Mouse (Mus musculus): ENCODE measurements around the gene Cgref1. TPM values are rescaled to one million over a fixed set of nuclear protein-coding genes. Genes with fewer than 3 reads are reported as not detected.

The Cgref1 gene
- polyA plus RNA-seq, 1 experiment from 2014 or later, result 8.5 TPM

- H3K27me3 ChIP-seq (ENCODE audit: control insufficient read depth, insufficient read depth, low read length), result no peaks in the 10 kb centered on the region; the same call in 1 of the 2 replicates
- peaks cover 23% of the 10 kb centered on the region for H3K4me1 ChIP-seq (ENCODE audit: control insufficient read depth, insufficient read depth, low read length)
- H3K9ac ChIP-seq (ENCODE audit: low read length), result no peak overlapping the region
- H3K27ac ChIP-seq (ENCODE audit: low read depth, low read length), result no peak overlapping the region
- no peaks in the 10 kb centered on the region; the same call in 1 of the 2 replicates for H3K36me3 ChIP-seq (ENCODE audit: control insufficient read depth, insufficient read depth, low read length)
- DNase-seq (ENCODE audit: low spot score, missing footprints) (no peak), ATAC-seq (ENCODE audit: low FRiP score) (no peak)
- no peaks in the 10 kb centered on the region for H3K9me3 ChIP-seq (ENCODE audit: control insufficient read depth, low read length)
- WGBS, result 95% methylated on average over 9 of the region's 9 CpGs
- no peak overlapping the region for H3K4me3 ChIP-seq (ENCODE audit: low read depth, low read length)
- H3K4me2 ChIP-seq, result no peak overlapping the region
Observed at GRCm38 (mm10) chr5:30916841-30917240, 28.6 kb downstream of the Cgref1 start.

DNA sequence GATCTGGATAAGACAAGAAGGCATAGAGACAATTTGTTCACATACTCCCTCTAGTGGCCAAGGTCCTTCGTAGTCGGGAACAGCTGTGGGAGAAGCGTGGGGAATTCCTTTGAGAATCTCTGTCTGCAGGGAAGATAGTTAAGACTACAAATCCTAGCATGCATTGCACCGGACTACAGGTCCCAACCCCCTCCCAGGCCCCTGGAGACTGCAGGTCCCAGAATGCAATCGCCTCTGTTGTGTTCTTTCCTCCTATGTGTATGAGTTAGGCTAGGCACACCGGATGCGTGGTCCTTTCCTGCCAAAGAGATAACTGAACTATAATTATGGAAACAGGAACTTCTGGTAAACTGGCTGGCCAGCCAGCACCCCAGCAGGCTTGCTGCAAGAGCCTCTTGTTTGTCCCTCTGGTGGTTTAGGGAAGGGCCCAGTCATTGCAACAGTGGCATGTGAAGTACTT is 29.4 kb downstream of the Cgref1 start:
- H3K9me3 ChIP-seq (ENCODE audit: control insufficient read depth, low read length), result no peaks in the 10 kb centered on the region
- no peak overlapping the region for H3K27ac ChIP-seq (ENCODE audit: low read depth, low read length)
- H3K4me2 ChIP-seq, result peak overlapping the region; percentile 25; the same call in 1 of the 2 replicates
- 8% methylated on average over 7 of the region's 7 CpGs for WGBS
- peak overlapping the region; percentile 41 for H3K9ac ChIP-seq (ENCODE audit: low read length)
- DNase-seq (ENCODE audit: low spot score, missing footprints) (peak; percentile 96), ATAC-seq (ENCODE audit: low FRiP score) (peak; percentile 87)
- no peaks in the 10 kb centered on the region; the same call in 1 of the 2 replicates for H3K27me3 ChIP-seq (ENCODE audit: control insufficient read depth, insufficient read depth, low read length)
- H3K4me3 ChIP-seq (ENCODE audit: low read depth, low read length), result no peak overlapping the region
- H3K4me1 ChIP-seq (ENCODE audit: control insufficient read depth, insufficient read depth, low read length), result peaks cover 20% of the 10 kb centered on the region; the same call in 1 of the 2 replicates
- no peaks in the 10 kb centered on the region; the same call in 1 of the 2 replicates for H3K36me3 ChIP-seq (ENCODE audit: control insufficient read depth, insufficient read depth, low read length)

DNA sequence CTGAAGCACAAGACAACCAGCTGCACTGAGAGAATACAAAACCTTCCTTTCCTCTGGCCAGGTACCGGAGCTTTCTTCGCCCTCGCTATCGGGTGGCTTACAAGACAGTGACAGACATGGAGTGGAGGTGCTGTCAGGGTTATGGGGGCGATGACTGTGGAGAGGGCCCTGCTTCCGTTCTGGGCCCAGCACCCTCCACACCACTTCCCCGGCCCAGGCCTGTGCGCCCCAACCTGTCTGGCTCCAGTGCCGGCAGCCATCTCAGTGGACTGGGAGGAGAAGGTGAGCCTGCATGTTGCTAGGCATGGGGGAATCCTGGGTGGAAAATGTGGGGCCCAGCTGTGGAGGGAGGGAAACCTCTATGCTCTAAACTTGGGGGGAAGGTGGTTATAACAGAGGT is 29.9 kb downstream of the Cgref1 start:
- Histone ChIP-seq H3K4me3 (ENCODE audit: low read depth, low read length) (no peak overlapping the region), H3K4me1 (ENCODE audit: control insufficient read depth, insufficient read depth, low read length) (peaks cover 20% of the 10 kb centered on the region; the same call in 1 of the 2 replicates), H3K9me3 (ENCODE audit: control insufficient read depth, low read length) (no peaks in the 10 kb centered on the region), H3K27me3 (ENCODE audit: control insufficient read depth, insufficient read depth, low read length) (no peaks in the 10 kb centered on the region), H3K4me2 (peak overlapping the region; percentile 10; the same call in 1 of the 2 replicates), H3K27ac (ENCODE audit: low read depth, low read length) (peak overlapping the region; percentile 35; the same call in 1 of the 2 replicates), H3K9ac (ENCODE audit: low read length) (peak overlapping the region; percentile 39; the same call in 1 of the 2 replicates), H3K36me3 (ENCODE audit: control insufficient read depth, insufficient read depth, low read length) (no peaks in the 10 kb centered on the region; the same call in 1 of the 2 replicates)
- ATAC-seq (ENCODE audit: low FRiP score), result peak; percentile 63
- 70% methylated on average over 9 of the region's 9 CpGs for WGBS
- DNase-seq (ENCODE audit: low spot score, missing footprints), result no peak

DNA sequence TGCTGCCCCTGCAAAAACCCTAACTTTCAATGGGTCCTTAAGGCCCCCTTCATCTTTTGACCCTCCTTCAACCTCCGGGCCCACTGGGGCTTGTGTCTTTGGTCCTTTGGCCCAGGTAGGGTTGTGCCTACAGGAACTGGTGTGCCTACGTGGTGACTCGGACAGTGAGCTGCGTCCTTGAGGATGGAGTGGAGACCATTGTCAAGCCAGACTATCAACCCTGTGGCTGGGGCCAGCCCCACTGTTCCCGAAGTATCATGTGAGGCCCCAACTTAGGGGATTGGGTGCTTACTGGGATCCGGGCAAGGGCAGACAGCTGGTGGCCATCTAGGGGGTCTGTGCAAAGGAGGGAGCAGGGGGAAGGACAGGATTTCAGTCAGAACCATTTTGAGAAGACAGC is 30.5 kb downstream of the Cgref1 start:
- no peak overlapping the region for H3K4me3 ChIP-seq (ENCODE audit: low read depth, low read length)
- 0 out of 2 replicates have a peak overlapping the region, but pooled peaks have one; percentile 35 for H3K27ac ChIP-seq (ENCODE audit: low read depth, low read length)
- H3K36me3 ChIP-seq (ENCODE audit: control insufficient read depth, insufficient read depth, low read length), result no peaks in the 10 kb centered on the region; the same call in 1 of the 2 replicates

GRCm38 (mm10) chr5:30914101-30914635 is 31.2 kb downstream of the Cgref1 start:
- no peaks in the 10 kb centered on the region for H3K9me3 ChIP-seq (ENCODE audit: control insufficient read depth, low read length)
- H3K4me2 ChIP-seq, result peak overlapping the region; percentile 10; the same call in 1 of the 2 replicates
- H3K4me1 ChIP-seq (ENCODE audit: control insufficient read depth, insufficient read depth, low read length), result peaks cover 20% of the 10 kb centered on the region; the same call in 1 of the 2 replicates
- H3K4me3 ChIP-seq (ENCODE audit: low read depth, low read length), result no peak overlapping the region
- no peak for DNase-seq (ENCODE audit: low spot score, missing footprints)
- no peaks in the 10 kb centered on the region; the same call in 1 of the 2 replicates for H3K36me3 ChIP-seq (ENCODE audit: control insufficient read depth, insufficient read depth, low read length)
- no peaks in the 10 kb centered on the region for H3K27me3 ChIP-seq (ENCODE audit: control insufficient read depth, insufficient read depth, low read length)
- WGBS, result 79% methylated on average over 7 of the region's 7 CpGs
- peak overlapping the region; percentile 76; the same call in 1 of the 2 replicates for H3K27ac ChIP-seq (ENCODE audit: low read depth, low read length)
- no peak for ATAC-seq (ENCODE audit: low FRiP score)
- no peak overlapping the region; the same call in 1 of the 2 replicates for H3K9ac ChIP-seq (ENCODE audit: low read length)

More for the DNA sequence above, 30.5 kb downstream of the Cgref1 start:
- 78% methylated on average over 6 of the region's 6 CpGs for WGBS
- Histone ChIP-seq H3K9ac (ENCODE audit: low read length) (0 out of 2 replicates have a peak overlapping the region, but pooled peaks have one; percentile 9), H3K4me2 (0 out of 2 replicates have a peak overlapping the region, but pooled peaks have one; percentile 10), H3K9me3 (ENCODE audit: control insufficient read depth, low read length) (no peaks in the 10 kb centered on the region), H3K4me1 (ENCODE audit: control insufficient read depth, insufficient read depth, low read length) (peaks cover 20% of the 10 kb centered on the region; the same call in 1 of the 2 replicates), H3K27me3 (ENCODE audit: control insufficient read depth, insufficient read depth, low read length) (no peaks in the 10 kb centered on the region)
- ATAC-seq (ENCODE audit: low FRiP score) (no peak), DNase-seq (ENCODE audit: low spot score, missing footprints) (no peak)

- Histone ChIP-seq H3K36me3 (ENCODE audit: control insufficient read depth, insufficient read depth, low read length) (no peaks in the 10 kb centered on the region), H3K9me3 (ENCODE audit: control insufficient read depth, low read length) (no peaks in the 10 kb centered on the region), H3K27ac (ENCODE audit: low read depth, low read length) (peak within 1 kb of the TSS; percentile 76), H3K4me3 (ENCODE audit: low read depth, low read length) (no peak within 1 kb of the TSS), H3K27me3 (ENCODE audit: control insufficient read depth, insufficient read depth, low read length) (no peaks in the 10 kb centered on the region), H3K4me2 (peak within 1 kb of the TSS; percentile 22; the same call in 1 of the 2 replicates), H3K9ac (ENCODE audit: low read length) (peak within 1 kb of the TSS; percentile 45), H3K4me1 (ENCODE audit: control insufficient read depth, insufficient read depth, low read length) (peaks cover 23% of the 10 kb centered on the region)
- 29% methylated on average over 12 of the region's 13 CpGs for WGBS
- DNase-seq (ENCODE audit: low spot score, missing footprints) (peak; percentile 90), ATAC-seq (ENCODE audit: low FRiP score) (peak; percentile 20; the same call in 1 of the 2 replicates)
Observed at GRCm38 (mm10) chr5:30913060-30913841, 32.1 kb downstream of the Cgref1 start, which contains the start of gene Emilin1. Gene Emilin1, plus strand, starts transcription at chr5:30913402.

DNA sequence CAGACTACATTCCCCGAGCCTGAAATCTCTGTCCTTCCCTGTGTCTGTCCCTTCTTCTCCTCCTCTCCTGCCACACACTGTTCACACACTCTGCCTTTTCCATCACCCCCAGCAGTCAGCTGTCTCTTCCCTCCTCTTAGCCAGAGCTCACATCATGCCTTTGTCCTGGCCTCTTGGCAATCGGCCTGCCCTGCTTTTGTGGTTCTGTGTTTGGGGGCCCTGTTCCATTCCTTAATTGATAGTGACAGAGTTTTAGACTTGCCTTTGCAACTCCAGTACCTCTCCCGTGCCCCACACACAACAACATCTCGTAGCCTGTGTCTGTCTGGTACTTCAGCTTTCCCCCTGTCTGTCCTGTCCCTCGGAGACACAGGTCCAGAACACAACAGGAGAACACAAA is 33.2 kb downstream of the Cgref1 start:
- Histone ChIP-seq H3K27me3 (ENCODE audit: control insufficient read depth, insufficient read depth, low read length) (no peaks in the 10 kb centered on the region), H3K9me3 (ENCODE audit: control insufficient read depth, low read length) (no peaks in the 10 kb centered on the region), H3K4me3 (ENCODE audit: low read depth, low read length) (no peak overlapping the region), H3K4me2 (no peak overlapping the region), H3K36me3 (ENCODE audit: control insufficient read depth, insufficient read depth, low read length) (no peaks in the 10 kb centered on the region), H3K4me1 (ENCODE audit: control insufficient read depth, insufficient read depth, low read length) (peaks cover 27% of the 10 kb centered on the region), H3K27ac (ENCODE audit: low read depth, low read length) (no peak overlapping the region), H3K9ac (ENCODE audit: low read length) (no peak overlapping the region)
- 74% methylated on average over 5 of the region's 5 CpGs for WGBS
- DNase-seq (ENCODE audit: low spot score, missing footprints) (no peak), ATAC-seq (ENCODE audit: low FRiP score) (no peak)

GRCm38 (mm10) chr5:30910481-30910880 is 34.9 kb downstream of the Cgref1 start:
- Histone ChIP-seq H3K9me3 (ENCODE audit: control insufficient read depth, low read length) (no peaks in the 10 kb centered on the region), H3K9ac (ENCODE audit: low read length) (no peak overlapping the region), H3K4me3 (ENCODE audit: low read depth, low read length) (no peak overlapping the region), H3K27me3 (ENCODE audit: control insufficient read depth, insufficient read depth, low read length) (no peaks in the 10 kb centered on the region), H3K36me3 (ENCODE audit: control insufficient read depth, insufficient read depth, low read length) (no peaks in the 10 kb centered on the region), H3K4me2 (no peak overlapping the region), H3K27ac (ENCODE audit: low read depth, low read length) (no peak overlapping the region), H3K4me1 (ENCODE audit: control insufficient read depth, insufficient read depth, low read length) (peaks cover 24% of the 10 kb centered on the region)
- no peak for DNase-seq (ENCODE audit: low spot score, missing footprints)
- no peak for ATAC-seq (ENCODE audit: low FRiP score)

Measured in midbrain, embryonic 11.5 days (tissue).